Mouse (Mus musculus) layer of hippocampus, adult 9-10 months (tissue): ENCODE measurements at regions not wholly inside any gene's neighbourhood (a gene's known extent, or its start where the extent isn't known, plus 50 kb on each side); places are given as distances from the start of the nearest gene placed in this dataset.
"Not testable (repeated sequence)": the region's sequence is repeated elsewhere in the genome, so short reads cannot be mapped to it uniquely, and the experiment has no call there.

Source experiments
- DNase-seq: peaks from one replicate; pipeline ENCODE4 v3.0.0; 2022; ENCODE audit warnings: low spot score

DNA sequence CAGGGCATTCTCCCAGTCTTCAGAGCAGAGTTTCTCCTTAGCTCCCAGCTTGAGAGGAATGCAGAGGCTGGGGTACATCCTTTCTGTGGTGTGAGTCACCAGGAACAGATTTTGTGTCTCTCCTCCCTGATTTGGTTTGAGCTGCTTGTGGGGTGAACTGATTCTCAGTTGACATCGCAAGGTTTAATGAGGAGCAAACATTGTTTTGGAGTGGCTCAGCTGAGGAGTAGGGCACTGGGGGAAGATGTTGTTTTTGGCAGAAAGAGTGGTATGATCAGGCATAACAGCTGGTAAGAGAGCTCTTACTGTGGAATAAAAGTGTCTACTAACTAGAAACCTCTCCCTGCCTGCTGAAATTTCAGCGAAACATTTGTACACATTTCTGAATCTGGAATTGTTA lies 519.4 kb upstream of the Fam241a start:
- no peak for DNase-seq

GRCm38 (mm10) chr3:128413481-128413880 lies 517.4 kb upstream of the Fam241a start:
- no peak for DNase-seq

DNA sequence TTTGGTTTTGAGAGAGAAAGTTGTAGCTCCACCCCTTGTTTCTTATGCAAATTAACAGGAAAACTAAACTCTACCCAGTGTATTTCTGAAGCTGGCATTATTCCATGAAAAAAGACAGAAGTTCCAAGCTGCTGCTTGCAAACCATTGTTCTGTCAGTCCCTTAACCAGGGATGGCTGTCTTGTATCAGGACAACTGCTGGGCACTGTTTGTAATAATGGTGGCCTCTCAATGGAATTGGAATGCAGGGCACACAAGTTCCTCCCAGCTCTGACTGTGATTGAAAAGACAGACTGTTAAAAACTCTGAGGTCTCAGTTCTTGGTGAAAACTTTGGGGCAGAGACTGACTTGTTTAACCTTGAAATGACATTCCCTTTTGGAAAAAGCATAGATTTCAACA lies 516.0 kb upstream of the Fam241a start:
- no peak for DNase-seq

- no peak for DNase-seq
These were observed 498.7 kb upstream of the Fam241a start for GRCm38 (mm10) chr3:128394805-128395204.

GRCm38 (mm10) chr3:128380579-128380978 lies 484.5 kb upstream of the Fam241a start:
- no peak for DNase-seq

DNA sequence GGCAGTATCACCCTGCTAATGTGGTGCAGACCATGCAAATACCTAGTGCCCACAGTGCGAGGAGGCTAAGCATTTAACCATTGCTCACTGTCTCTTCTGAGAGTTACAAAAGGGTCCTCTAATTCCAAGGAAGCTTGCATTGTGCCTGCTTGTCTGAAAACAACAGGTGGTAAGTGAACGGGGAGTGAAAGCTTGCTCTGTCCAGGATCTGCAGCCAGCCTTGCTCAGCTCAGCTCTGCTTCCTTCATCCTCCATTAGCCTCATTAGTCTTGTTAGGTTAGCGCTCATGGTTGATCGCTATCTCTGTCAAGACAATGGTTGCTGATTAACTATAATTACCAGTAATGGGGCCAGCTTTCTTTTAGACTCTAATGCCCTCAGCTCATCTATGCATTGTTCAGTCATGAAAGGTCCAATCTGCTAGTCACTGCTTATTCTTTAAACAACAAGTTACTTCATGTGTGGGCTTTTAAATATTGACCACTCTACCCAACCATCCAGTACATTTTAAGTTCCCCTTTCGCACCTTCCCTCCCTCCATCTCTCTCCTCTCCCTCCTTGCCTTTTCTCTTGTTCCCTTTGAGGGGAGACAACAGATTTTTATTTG lies 473.5 kb upstream of the Fam241a start:
- no peak for DNase-seq

DNA sequence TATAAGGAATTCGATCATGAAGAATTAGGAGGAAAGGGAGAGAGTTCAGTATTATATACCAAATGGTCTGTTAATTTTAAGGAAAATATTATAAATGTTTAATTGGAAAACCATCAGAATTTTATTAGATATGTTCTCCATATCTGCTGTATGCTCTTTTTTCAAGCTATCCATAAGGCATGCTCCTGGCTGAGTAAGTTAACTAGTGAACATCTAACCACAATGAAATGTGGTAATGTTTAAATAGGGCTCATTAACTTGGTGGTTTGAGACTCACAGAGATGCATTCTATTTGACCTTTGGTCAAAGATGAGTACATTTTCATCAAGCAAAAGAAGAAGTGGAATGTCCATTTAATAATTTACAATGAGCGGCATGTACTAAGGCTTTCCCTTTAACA lies 466.2 kb upstream of the Fam241a start:
- no peak for DNase-seq

GRCm38 (mm10) chr3:128349123-128349522 lies 453.0 kb upstream of the Fam241a start:
- DNase-seq: not testable (repeated sequence)

- DNase-seq: no peak
These were observed 451.9 kb upstream of the Fam241a start for GRCm38 (mm10) chr3:128347782-128348574.

DNA sequence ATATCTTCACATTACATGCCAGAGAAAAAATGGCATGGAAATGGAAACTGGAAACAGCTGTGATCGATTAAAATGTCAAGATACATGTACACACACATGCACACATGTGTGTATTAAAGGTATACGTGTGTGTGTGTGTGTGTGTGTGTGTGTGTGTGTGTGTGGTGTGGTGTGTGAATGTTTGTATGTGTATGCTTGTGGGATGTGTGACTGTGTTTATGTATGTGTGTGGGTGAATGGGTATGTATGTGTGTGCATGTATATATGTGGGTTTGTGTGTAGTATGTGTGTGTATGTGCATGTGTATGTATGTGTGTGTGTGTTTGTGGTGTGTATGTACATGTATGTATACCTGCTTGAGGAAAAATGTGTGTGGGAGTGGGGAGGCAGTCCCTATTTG lies 441.4 kb upstream of the Fam241a start:
- DNase-seq: no peak

- peak; percentile 78 for DNase-seq
These were observed 440.9 kb upstream of the Fam241a start for GRCm38 (mm10) chr3:128337031-128337430.

GRCm38 (mm10) chr3:128327677-128328076 lies 431.6 kb upstream of the Fam241a start:
- DNase-seq: no peak

DNA sequence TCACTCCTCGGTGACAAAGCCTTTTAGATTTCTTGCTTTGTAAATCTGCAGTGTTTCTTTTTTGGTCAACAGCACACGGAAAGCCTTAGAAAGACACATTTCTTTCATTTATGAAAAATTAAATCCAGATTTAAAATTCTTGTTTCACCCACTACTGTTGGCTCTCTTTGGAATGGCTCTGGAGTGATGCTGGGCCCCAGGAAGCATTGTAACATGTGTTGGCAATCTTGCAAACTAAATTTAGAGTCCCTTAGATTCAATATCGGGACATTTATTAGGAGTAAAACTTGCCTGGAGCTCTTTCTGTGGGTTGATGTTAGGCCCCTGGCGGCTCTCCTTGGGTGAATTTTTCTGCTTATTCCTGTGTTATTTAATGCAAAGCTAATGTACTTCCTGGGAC lies 405.2 kb upstream of the Fam241a start:
- no peak for DNase-seq

GRCm38 (mm10) chr3:128298110-128298509 lies 402.0 kb upstream of the Fam241a start:
- no peak for DNase-seq

- no peak for DNase-seq
These were observed 391.7 kb upstream of the Fam241a start for GRCm38 (mm10) chr3:128287846-128288245.

DNA sequence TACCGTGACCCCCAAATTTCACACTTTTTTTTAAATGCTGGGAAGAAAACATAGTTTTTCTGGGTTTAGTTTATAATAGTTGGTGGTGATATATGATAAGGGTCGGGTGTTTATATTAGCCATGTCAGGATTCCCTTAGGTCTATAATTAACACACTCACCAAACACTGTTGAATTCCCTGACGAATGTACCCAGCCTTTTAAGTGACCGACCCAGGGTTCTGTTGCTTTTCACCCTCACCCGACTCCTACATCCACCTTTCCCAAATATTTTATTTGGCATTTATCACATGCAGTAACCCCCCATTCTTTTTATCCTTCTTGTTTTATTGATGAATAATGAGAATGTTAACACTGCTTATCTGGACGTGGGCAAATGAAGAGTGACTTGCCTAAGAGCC lies 389.1 kb upstream of the Fam241a start:
- no peak for DNase-seq

GRCm38 (mm10) chr3:128280626-128281025 lies 384.5 kb upstream of the Fam241a start:
- DNase-seq: no peak

DNA sequence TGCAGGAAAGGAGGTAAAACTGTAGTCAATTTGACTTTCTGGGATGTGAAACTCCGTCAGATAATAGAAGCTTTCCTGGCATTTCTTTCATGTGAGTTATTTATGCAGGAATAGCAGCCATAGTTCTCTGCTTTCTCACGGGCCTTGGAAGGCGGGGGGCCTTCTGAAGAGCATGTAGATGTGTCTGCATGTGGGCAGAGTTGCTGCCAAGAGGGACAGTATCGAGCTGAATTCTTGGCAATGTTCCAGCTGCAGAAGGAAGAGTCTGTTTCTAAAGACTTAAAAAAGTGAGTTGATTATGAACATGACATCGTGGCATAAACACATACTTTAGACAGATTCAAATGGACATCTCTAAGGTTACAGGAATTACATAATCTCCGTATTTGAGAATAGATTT lies 374.5 kb upstream of the Fam241a start:
- no peak for DNase-seq

GRCm38 (mm10) chr3:128261208-128261607 lies 365.1 kb upstream of the Fam241a start:
- DNase-seq: no peak

DNA sequence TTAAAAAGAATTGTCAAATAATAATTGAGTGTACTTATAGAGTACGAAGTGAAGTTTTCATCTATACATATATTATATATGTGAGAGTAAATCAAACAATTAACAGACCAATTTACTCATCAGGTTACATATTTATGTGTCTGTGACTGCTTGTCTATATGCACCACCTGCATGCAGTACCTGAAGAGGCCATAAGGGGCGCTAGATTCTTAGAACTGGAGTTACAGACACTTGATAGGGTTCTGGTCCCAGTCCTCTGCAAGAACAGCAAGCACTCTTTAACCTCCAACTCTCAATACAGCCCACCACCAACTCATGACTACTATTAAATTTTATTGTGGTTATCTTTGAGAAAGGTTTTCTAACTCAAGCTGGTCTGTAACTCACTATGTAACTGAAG lies 351.7 kb upstream of the Fam241a start:
- DNase-seq: no peak

DNA sequence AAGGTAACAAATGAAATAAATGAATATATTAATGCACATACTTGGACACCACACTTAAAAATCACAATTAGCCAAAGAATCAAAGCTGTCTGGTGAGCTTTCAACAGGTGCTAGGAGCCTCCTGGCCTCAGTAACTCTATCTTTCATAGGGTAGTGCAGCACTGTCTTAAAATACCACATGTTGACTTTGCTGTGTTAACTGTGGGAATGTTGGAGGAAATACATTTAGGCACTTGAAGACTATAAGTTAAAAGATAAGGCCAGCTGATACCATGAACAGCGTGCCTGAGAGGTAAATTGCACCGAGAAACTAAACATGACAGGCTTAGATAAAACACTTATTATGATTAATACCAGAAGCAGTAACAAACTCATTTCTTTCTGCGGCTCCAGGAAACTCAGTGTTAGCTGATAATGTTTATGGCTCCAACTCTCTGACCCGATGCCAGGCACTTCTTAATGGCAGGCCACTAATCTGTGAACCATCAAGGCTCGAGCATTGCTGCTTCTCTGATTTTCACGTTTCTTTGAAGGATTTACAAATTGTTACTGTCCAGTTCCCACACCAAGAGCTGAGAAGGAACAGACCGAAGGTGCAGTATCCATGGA lies 343.8 kb upstream of the Fam241a start:
- DNase-seq: no peak

- no peak for DNase-seq
These were observed 334.3 kb upstream of the Fam241a start for GRCm38 (mm10) chr3:128230390-128230789.

DNA sequence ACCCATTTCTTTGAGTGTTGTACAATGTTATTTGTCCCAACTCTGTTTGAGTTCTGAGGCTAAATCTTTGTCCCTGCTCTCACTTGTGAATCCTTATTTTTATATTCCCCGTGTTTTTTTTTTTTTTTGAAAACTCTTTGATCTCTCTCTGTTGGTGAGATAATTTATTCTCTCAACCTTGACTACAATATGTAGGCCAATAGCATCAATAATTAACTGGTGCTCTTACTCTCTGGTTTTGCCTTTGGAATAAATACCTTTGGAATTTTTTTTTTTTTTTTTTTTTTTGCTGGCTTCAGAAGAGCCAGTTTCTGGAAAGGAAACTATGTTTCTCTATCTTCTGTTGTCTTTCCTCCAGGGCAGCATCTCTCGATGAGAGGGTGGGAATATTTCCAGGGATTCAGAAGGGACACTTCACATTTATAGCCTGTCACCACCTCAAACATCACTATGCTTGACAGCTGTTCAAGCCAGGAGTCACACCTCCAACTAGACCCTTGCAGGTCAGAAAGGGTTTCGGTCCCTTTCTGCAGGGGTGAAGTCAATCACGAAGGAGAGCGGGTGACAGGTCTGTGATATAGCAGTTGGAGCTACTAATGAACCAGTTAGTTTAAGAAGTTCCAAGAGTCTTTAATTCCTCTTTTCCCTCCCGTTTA lies 330.9 kb upstream of the Fam241a start:
- DNase-seq: no peak
